Mouse (Mus musculus): ENCODE measurements around the gene Foxp1. TPM values are rescaled to one million over a fixed set of nuclear protein-coding genes. Genes with fewer than 3 reads are reported as not detected.

The Foxp1 gene
- polyA plus RNA-seq (2017; shearing (Covaris generic)): 100 to 1,000 TPM; 210 to 217 TPM

GRCm38 (mm10) chr6:99522359-99523108, at the start of gene Foxp1:
Foxp1 (minus strand) TSS chr6:99522721.
- peak; percentile 33 for ATAC-seq

- no peak for ATAC-seq
Measured at GRCm38 (mm10) chr6:99572071-99572470, 49.5 kb upstream of the Foxp1 start.

DNA sequence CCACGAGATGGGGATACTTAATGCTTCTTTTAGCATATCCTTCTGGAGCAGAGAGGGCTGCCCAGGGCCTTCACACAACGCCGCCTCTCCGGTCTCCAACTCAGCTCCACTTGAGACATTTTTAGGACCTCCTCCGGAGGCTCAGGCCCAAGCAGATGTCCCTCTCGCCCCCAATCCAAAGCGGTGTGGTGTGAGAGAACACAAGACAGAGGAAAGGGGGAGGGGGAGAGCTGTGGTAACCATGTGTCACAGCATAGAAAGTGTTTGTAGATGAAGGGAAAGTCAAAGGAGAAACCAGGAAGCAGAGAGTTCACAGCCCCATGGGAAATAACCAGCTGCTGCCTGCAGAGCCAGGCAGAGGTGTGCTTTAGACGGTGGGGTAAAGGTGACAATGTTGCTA, 44.4 kb upstream of the Foxp1 start:
- ATAC-seq: no peak

DNA sequence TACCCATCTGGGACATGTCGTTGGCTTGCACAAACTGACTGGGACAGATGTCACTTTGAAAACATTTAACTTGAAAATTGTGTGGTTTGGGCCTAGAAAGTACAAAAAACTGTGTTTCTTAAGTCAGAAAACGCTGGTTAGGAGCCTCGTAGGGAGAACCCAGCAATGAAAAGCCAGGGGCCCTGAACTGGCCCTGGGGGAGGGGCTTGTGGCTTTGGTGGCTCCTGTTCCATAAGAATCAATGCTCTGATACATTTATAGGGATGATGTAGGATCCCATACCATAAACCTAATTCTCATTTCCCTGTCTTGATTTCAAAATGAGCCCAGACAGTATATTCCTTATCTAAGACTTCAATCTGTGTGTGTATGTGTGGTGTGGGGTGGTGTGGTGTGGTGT, 42.2 kb upstream of the Foxp1 start:
- ATAC-seq: no peak

DNA sequence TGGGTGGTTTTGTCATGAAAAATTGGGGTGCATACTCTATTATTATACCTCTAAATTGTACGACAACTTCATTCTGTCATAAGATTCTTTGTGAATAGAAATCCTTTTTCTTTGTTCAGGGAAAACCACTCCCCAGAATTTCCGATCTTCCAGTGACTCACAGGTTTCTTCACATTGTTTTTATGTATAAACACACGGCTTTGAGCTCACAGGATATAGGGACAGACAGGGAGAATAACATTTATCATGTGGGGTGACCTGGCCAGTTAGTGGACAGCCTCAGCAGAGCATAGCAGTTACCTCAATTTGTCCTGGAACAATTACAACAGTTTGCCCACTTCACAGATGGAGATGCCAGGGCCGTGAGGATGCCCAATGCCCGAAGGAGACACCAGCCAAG, 34.4 kb upstream of the Foxp1 start:
- no peak for ATAC-seq

DNA sequence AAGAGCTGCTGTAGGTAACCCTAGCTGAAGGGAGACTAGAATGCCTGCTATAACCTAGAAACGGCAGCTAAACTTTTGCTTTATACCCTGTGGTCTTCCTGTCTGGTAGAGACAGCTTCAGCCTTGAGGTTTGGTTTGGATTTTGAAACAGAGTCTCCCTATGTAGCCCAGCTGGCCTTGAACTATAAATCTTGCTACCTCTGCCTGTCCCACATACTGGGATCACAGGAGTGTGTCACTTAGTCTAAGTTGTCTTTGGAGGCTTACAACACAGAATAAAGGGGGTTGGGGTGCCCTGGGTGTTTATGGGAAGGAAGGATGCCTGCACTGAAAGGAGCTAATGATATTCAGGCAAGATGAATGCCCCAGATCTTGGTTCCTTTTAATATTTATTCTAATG, 30.3 kb upstream of the Foxp1 start:
- ATAC-seq: no peak

- no peak for ATAC-seq
Measured at GRCm38 (mm10) chr6:99546416-99546815, 23.9 kb upstream of the Foxp1 start.

DNA sequence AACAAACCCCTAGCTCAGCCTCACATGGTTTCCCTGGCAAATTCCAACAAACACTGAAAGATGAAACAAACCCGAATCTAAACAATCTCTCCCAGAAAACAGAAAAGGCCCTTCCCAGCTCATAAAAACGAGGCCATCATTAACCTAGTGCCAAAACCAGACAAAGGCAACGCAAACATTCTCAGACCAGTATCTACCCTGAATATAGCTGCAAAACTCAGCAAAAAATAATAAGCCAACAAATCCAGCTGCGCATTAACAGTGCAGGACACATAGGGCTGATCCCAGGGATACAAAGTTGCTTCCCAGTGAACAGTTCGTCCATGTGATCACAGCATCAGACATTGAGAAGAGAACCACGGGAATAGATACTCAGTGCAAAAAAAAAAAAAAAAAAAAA, 22.9 kb upstream of the Foxp1 start:
- no peak for ATAC-seq

- no peak for ATAC-seq
Measured at GRCm38 (mm10) chr6:99541105-99541504, 18.6 kb upstream of the Foxp1 start.

DNA sequence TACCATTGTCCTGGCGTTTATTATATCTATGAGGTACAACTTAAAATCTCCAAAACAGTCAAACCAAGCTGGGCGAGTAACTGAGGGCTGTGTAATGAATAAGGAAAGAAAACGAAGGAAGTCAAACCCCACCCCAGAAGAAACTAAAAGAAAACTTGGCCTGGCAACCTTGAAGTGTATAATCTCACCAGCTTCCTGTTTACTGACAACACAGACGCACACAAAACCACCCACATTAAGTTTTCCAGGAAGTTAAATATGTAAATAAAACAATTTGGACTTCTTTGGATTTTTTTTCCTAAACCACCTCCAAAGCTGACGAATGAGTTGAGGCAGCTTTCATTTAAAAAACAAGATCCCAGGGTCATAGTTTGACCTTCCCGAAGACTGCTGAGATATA, 18.1 kb upstream of the Foxp1 start:
- no peak for ATAC-seq

GRCm38 (mm10) chr6:99540146-99540545, 17.6 kb upstream of the Foxp1 start:
- no peak for ATAC-seq

DNA sequence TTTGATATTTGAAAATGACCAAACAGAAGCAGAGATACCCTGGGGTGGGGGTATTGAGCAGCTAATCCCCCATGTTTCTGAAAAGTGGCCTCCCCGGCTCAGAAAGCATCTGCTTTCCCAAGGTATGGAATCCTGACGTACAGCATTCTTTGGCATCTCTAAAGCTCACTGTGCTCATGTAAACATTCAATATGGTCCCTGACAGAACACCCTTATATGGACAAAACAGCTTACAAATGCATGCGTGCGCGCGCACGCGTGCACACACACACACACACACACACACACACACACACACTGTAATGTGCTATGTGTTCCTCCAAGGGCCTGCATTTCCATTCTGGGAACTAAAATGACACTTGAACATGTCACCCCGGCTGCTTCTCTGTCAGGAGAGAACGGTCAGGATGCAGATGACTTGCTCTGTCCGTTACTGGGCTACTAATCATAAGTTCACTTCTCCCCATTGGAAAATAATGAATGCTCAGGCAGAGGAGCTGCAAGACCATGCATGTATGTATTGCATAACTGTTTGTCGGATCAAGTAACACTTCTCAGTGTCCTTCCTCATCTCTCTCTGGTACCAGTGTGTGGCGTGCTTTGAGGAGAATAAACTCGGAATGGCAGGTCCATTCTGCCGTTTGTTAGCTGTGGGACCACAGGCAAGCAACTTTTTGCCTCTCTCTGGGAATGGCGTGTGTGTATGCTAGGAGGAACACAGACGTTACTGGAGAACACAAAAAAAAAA, 15.8 kb upstream of the Foxp1 start:
- no peak for ATAC-seq

GRCm38 (mm10) chr6:99534211-99534745, 11.8 kb upstream of the Foxp1 start:
- ATAC-seq: no peak

- ATAC-seq: no peak
Measured at GRCm38 (mm10) chr6:99532458-99532857, 9.9 kb upstream of the Foxp1 start.

- ATAC-seq: no peak
Measured at GRCm38 (mm10) chr6:99528972-99529371, 6.5 kb upstream of the Foxp1 start.

DNA sequence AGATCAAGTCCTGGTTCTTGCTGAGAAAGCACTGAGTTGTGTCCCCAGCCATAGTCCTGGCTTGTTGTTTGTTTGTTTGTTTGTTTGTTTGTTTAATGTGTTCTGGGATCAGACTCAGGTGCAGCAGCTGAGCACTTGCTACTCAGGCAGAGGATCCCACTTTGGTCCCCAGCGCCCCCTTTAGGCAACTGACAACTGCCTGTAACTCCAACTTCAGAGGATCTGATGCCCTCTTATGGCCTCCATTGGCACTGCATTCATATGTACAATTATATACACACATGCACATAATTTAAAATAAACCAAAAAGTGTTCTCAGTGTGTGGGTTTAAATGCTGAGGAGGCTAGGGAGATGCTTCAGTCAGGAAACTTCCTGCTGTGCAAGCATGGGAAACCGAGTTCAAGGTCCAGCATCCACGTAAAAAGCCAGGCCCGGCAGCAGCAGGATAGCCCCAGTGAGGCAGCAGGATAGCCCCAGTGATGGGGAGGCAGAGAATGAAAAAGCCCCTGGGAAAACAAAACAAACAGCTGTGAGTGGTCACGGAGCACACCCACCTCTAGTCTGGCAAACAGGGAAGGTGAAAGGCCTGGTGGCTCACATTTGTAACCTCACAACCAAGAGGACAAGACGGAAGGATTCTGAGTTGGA, 5.1 kb upstream of the Foxp1 start:
- no peak for ATAC-seq

DNA sequence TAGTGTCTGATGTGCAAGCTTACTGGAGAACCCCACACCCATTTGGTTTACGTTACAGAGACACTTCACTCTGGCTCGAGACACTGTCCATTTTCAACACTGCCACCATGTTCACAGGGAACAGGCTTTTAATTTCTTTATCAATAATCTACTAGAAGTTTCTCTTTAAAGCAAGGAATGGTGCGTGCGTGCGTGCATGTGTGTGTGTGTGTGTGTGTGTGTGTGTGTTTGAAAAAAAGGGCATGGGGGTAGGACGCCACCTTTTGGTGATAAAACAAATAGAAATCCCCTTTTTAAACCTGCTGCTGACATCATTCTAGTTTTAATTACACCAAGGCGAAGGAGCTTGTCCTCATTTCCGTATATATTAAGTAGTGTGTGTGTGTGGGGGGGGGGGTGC, 2.8 kb upstream of the Foxp1 start:
- ATAC-seq: no peak

GRCm38 (mm10) chr6:99523679-99524370, 1.3 kb upstream of the Foxp1 start:
- no peak for ATAC-seq

DNA sequence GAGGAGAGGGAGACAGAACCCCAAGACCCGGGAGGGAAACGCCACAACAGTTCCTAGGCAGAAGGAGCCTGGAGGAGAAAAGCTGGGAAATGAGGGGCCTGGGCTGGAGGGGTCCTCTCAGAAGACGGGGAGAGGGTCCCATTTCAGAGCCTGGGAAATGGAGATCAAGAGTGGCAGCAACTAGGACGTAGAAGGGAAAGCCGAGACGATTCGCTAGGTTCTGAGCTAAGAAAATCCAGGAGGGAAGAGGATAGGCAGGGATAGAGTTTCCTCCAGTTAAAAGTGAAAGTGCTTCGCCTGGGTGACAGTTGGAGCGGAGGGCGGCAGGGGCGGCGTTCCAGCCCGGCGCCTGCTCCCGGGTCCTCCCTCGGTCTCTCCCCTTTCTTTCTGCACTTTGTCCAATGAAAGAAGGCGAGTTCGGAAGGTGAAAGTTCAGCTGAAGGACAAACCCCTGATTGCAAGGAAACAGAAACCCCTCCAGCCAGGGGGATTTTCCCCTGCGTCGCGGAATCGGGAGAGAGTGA, 650 bp upstream of the Foxp1 start:
- ATAC-seq: peak; percentile 22

- ATAC-seq: peak; percentile 48
Measured at GRCm38 (mm10) chr6:99521641-99522358, 721 bp downstream of the Foxp1 start.

- no peak for ATAC-seq
Measured at GRCm38 (mm10) chr6:99521038-99521640, 1.4 kb downstream of the Foxp1 start.

All from activated CD4-positive, CD25-positive, alpha-beta regulatory T cell, adult 4 months (primary cell).